Mouse (Mus musculus) adrenal gland, postnatal 14 days (tissue): ENCODE results near the gene Pskh1. TPM values are rescaled to one million over a fixed set of nuclear protein-coding genes. Genes with fewer than 3 reads are reported as not detected.
A peak's percentile ranks its signal among the peaks of the same experiment; 100 is the strongest.

Experiments used
- DNase-seq: peaks from one replicate; pipeline ENCODE4 v3.0.0; 2021; ENCODE audit warnings: mixed read lengths
- long read RNA-seq, 2 experiments: library from polyadenylated mRNA; stranded (forward); transcript quantifications; one replicate each; pipeline ENCODE4 v2.0.0; 2021
- total RNA-seq: library from RNA; stranded (reverse); gene quantifications from 2 replicates; pipeline ENCODE4 v1.2.3, GENCODE M21; 2021

Pskh1 gene
- 31.0 and 32.2 TPM in 2 replicates for total RNA-seq
- long read RNA-seq, experiment 1, transcript Pskh1-201 (3 exons, 3,255 nt), result major isoform, 32 of 42 reads
- long read RNA-seq, experiment 1, partial matches to known transcripts, result 4 of 42 reads
- long read RNA-seq, experiment 1, other reads (novel, unspliced or antisense), result 6 of 42 reads
- long read RNA-seq, experiment 2, transcript Pskh1-201 (3 exons, 3,255 nt), result major isoform, 35 of 45 reads
- long read RNA-seq, experiment 2, partial matches to known transcripts, result 10 of 45 reads
- long read RNA-seq, experiment 2, other reads (novel, unspliced or antisense), result 0 of 45 reads

- peak; percentile 96 for DNase-seq
These were observed at the start of gene Pskh1 for GRCm38 (mm10) chr8:105900180-105900940. Gene Pskh1, plus strand, starts transcription at chr8:105900441.

- DNase-seq, result no peak
These were observed 49.6 kb upstream of the Pskh1 start for GRCm38 (mm10) chr8:105850611-105851010.

- peak; percentile 93 for DNase-seq
These were observed 48.5 kb upstream of the Pskh1 start for GRCm38 (mm10) chr8:105851651-105852143.

GRCm38 (mm10) chr8:105852146-105852729, 48.0 kb upstream of the Pskh1 start:
- no peak for DNase-seq

GRCm38 (mm10) chr8:105853178-105853577, 47.1 kb upstream of the Pskh1 start, which contains the start of gene Cenpt:
Gene Cenpt, minus strand, starts transcription at chr8:105853278.
- no peak for DNase-seq

- no peak for DNase-seq
These were observed 45.9 kb upstream of the Pskh1 start for GRCm38 (mm10) chr8:105854303-105854702.

GRCm38 (mm10) chr8:105854715-105855216, 45.5 kb upstream of the Pskh1 start, which contains the start of gene Thap11:
Gene Thap11, plus strand, starts transcription at chr8:105855132.
- DNase-seq, result peak; percentile 95

- peak; percentile 75 for DNase-seq
These were observed 44.7 kb upstream of the Pskh1 start for GRCm38 (mm10) chr8:105855248-105856167.

- DNase-seq, result no peak
These were observed 43.9 kb upstream of the Pskh1 start for GRCm38 (mm10) chr8:105856168-105856835.

- DNase-seq, result no peak
These were observed 41.7 kb upstream of the Pskh1 start for GRCm38 (mm10) chr8:105858495-105858894.

- DNase-seq, result no peak
These were observed 40.9 kb upstream of the Pskh1 start for GRCm38 (mm10) chr8:105859314-105859713.

- peak; percentile 96 for DNase-seq
These were observed 39.9 kb upstream of the Pskh1 start, which contains the start of gene Nutf2 for GRCm38 (mm10) chr8:105860143-105860981. Gene Nutf2, plus strand, starts transcription at chr8:105860580.

- peak; percentile 29 for DNase-seq
These were observed 38.3 kb upstream of the Pskh1 start for GRCm38 (mm10) chr8:105861951-105862350.

- no peak for DNase-seq
These were observed 33.7 kb upstream of the Pskh1 start for GRCm38 (mm10) chr8:105866364-105867029.

- no peak for DNase-seq
These were observed 25.9 kb upstream of the Pskh1 start for GRCm38 (mm10) chr8:105874301-105874700.

GRCm38 (mm10) chr8:105880754-105881520, 19.3 kb upstream of the Pskh1 start, which contains the start of gene Edc4:
Gene Edc4, plus strand, starts transcription at chr8:105880881.
- peak; percentile 91 for DNase-seq

- no peak for DNase-seq
These were observed 10.3 kb upstream of the Pskh1 start for GRCm38 (mm10) chr8:105889756-105890465.

GRCm38 (mm10) chr8:105890870-105891269, 9.4 kb upstream of the Pskh1 start:
- DNase-seq, result no peak
